Mouse (Mus musculus) neural tube, embryonic 13.5 days (tissue): ENCODE results near the gene Tex11. TPM values are rescaled to one million over a fixed set of nuclear protein-coding genes. Genes with fewer than 3 reads are reported as not detected.

Source experiments
- ATAC-seq: fragments of 200-750 bp; cut with Nextera tagmentation; 2 replicates; pipeline ENCODE4 v1.8.0; 2017; ENCODE audit warnings: low read depth, mild to moderate bottlenecking, moderate TSS enrichment, moderate library complexity
- H3K27ac ChIP-seq: fragments of 300-500 bp; sonication (generic); replicated peaks from 2 replicates; pipeline ENCODE4 v1.5.1; 2015; ENCODE audit warnings: moderate library complexity, mild to moderate bottlenecking, inconsistent platforms
- H3K27me3 ChIP-seq: fragments of 300-500 bp; sonication (generic); 2 replicates; pipeline ENCODE4 v1.6.1; 2015; ENCODE audit warnings: mild to moderate bottlenecking, inconsistent platforms
- H3K36me3 ChIP-seq: fragments of 300-500 bp; sonication (generic); 2 replicates; pipeline ENCODE4 v1.6.1; 2015; ENCODE audit warnings: mild to moderate bottlenecking, inconsistent platforms
- H3K4me1 ChIP-seq: fragments of 300-500 bp; sonication (generic); replicated peaks from 2 replicates; pipeline ENCODE4 v1.6.1; 2015; ENCODE audit warnings: inconsistent platforms
- H3K4me2 ChIP-seq: fragments of 300-500 bp; sonication (generic); 2 replicates; pipeline ENCODE4 v1.6.1; 2015; ENCODE audit warnings: inconsistent platforms, mild to moderate bottlenecking, moderate library complexity
- H3K4me3 ChIP-seq: fragments of 300-500 bp; sonication (generic); 2 replicates; pipeline ENCODE4 v1.5.1; 2015; ENCODE audit warnings: mild to moderate bottlenecking, inconsistent platforms
- H3K9ac ChIP-seq: fragments of 300-500 bp; sonication (generic); 2 replicates; pipeline ENCODE4 v1.6.1; 2015; ENCODE audit warnings: moderate library complexity, mild to moderate bottlenecking, inconsistent platforms
- H3K9me3 ChIP-seq: fragments of 300-500 bp; sonication (generic); 2 replicates; pipeline ENCODE4 v1.6.1; 2016; ENCODE audit warnings: inconsistent platforms
- WGBS: fragments of 180-500 bp; shearing (Covaris S2); methylation state at CpG from one replicate; pipeline ENCODE4 v1.1.7; 2015; 5-methylcytosine and 5-hydroxymethylcytosine counted together
- polyA plus RNA-seq: library from polyadenylated mRNA; unstranded; fragments of >200 nt; fragmentation: Nextera tagmentation; extraction: Ambion mirVana; gene quantifications from 2 replicates; pipeline ENCODE4 v1.2.1, GENCODE M21; 2015

Gene Tex11
- polyA plus RNA-seq, 1 experiment from 2014 or later = not detected

- WGBS = 96% methylated on average over 8 of the region's 8 CpGs
- H3K4me1 ChIP-seq = no peaks in the 10 kb centered on the region
- no peak for ATAC-seq
- H3K4me2 ChIP-seq = no peak overlapping the region
- peaks cover 61% of the 10 kb centered on the region for H3K36me3 ChIP-seq
- H3K27me3 ChIP-seq = no peaks in the 10 kb centered on the region; the same call in 1 of the 2 replicates
- no peak overlapping the region for H3K27ac ChIP-seq
- no peak overlapping the region for H3K4me3 ChIP-seq
- no peak overlapping the region for H3K9ac ChIP-seq
- no peaks in the 10 kb centered on the region for H3K9me3 ChIP-seq
Measured at GRCm38 (mm10) chrX:100814139-100814538, 245.3 kb downstream of the Tex11 start.

GRCm38 (mm10) chrX:100811129-100811528 lies 248.3 kb downstream of the Tex11 start:
- no peaks in the 10 kb centered on the region for H3K4me1 ChIP-seq
- H3K9ac ChIP-seq = no peak overlapping the region
- H3K36me3 ChIP-seq = peaks cover 82% of the 10 kb centered on the region
- no peaks in the 10 kb centered on the region; the same call in 1 of the 2 replicates for H3K27me3 ChIP-seq
- no peak for ATAC-seq
- H3K9me3 ChIP-seq = no peaks in the 10 kb centered on the region
- no peak overlapping the region for H3K4me2 ChIP-seq
- 81% methylated on average over 4 of the region's 4 CpGs for WGBS
- H3K4me3 ChIP-seq = no peak overlapping the region
- no peak overlapping the region for H3K27ac ChIP-seq

- no peak for ATAC-seq
- H3K9ac ChIP-seq = no peak overlapping the region
- H3K27me3 ChIP-seq = no peaks in the 10 kb centered on the region
- no peak overlapping the region for H3K4me3 ChIP-seq
- peaks cover 7% of the 10 kb centered on the region for H3K4me1 ChIP-seq
- peaks cover 24% of the 10 kb centered on the region for H3K36me3 ChIP-seq
- H3K9me3 ChIP-seq = no peaks in the 10 kb centered on the region
- H3K4me2 ChIP-seq = no peak overlapping the region
- H3K27ac ChIP-seq = no peak overlapping the region
- WGBS = 82% methylated on average over 6 of the region's 6 CpGs
Measured at GRCm38 (mm10) chrX:100802034-100802433, 257.4 kb downstream of the Tex11 start.

- H3K9me3 ChIP-seq = no peaks in the 10 kb centered on the region
- peak overlapping the region; percentile 33; the same call in 1 of the 2 replicates for H3K27ac ChIP-seq
- no peaks in the 10 kb centered on the region for H3K27me3 ChIP-seq
- WGBS = 40% methylated on average over 2 of the region's 2 CpGs
- peaks cover 19% of the 10 kb centered on the region for H3K36me3 ChIP-seq
- no peak for ATAC-seq
- H3K4me3 ChIP-seq = no peak overlapping the region
- H3K9ac ChIP-seq = no peak overlapping the region
- H3K4me2 ChIP-seq = no peak overlapping the region
- H3K4me1 ChIP-seq = peaks cover 7% of the 10 kb centered on the region
Measured at GRCm38 (mm10) chrX:100800643-100801042, 258.8 kb downstream of the Tex11 start.

- H3K4me2 ChIP-seq = no peak overlapping the region
- H3K4me1 ChIP-seq = peaks cover 16% of the 10 kb centered on the region
- 70% methylated on average over 7 of the region's 7 CpGs for WGBS
- peaks cover 19% of the 10 kb centered on the region for H3K36me3 ChIP-seq
- no peak for ATAC-seq
- no peak overlapping the region for H3K27ac ChIP-seq
- H3K4me3 ChIP-seq = no peak overlapping the region
- H3K27me3 ChIP-seq = no peaks in the 10 kb centered on the region
- no peaks in the 10 kb centered on the region for H3K9me3 ChIP-seq
- H3K9ac ChIP-seq = no peak overlapping the region
Measured at GRCm38 (mm10) chrX:100797851-100798527, 261.5 kb downstream of the Tex11 start.

GRCm38 (mm10) chrX:100797370-100797769 lies 262.1 kb downstream of the Tex11 start:
- peaks cover 16% of the 10 kb centered on the region for H3K4me1 ChIP-seq
- no peaks in the 10 kb centered on the region for H3K9me3 ChIP-seq
- no peak overlapping the region for H3K9ac ChIP-seq
- ATAC-seq = no peak
- H3K4me2 ChIP-seq = no peak overlapping the region
- peaks cover 19% of the 10 kb centered on the region for H3K36me3 ChIP-seq
- no peaks in the 10 kb centered on the region for H3K27me3 ChIP-seq
- no peak overlapping the region for H3K4me3 ChIP-seq
- no peak overlapping the region for H3K27ac ChIP-seq
- WGBS = 62% methylated on average over 4 of the region's 4 CpGs

GRCm38 (mm10) chrX:100796741-100797090 lies 262.8 kb downstream of the Tex11 start:
- H3K9me3 ChIP-seq = no peaks in the 10 kb centered on the region
- WGBS = 83% methylated on average over 3 of the region's 3 CpGs
- H3K27ac ChIP-seq = no peak overlapping the region
- no peaks in the 10 kb centered on the region for H3K27me3 ChIP-seq
- peaks cover 16% of the 10 kb centered on the region for H3K4me1 ChIP-seq
- no peak overlapping the region for H3K4me3 ChIP-seq
- H3K9ac ChIP-seq = no peak overlapping the region
- H3K4me2 ChIP-seq = no peak overlapping the region
- H3K36me3 ChIP-seq = peaks cover 19% of the 10 kb centered on the region
- no peak for ATAC-seq

GRCm38 (mm10) chrX:100796041-100796740 lies 263.3 kb downstream of the Tex11 start:
- no peak overlapping the region for H3K27ac ChIP-seq
- peaks cover 16% of the 10 kb centered on the region for H3K4me1 ChIP-seq
- WGBS = 77% methylated on average over 6 of the region's 6 CpGs
- no peaks in the 10 kb centered on the region for H3K9me3 ChIP-seq
- ATAC-seq = no peak
- peaks cover 19% of the 10 kb centered on the region for H3K36me3 ChIP-seq
- no peak overlapping the region for H3K4me2 ChIP-seq
- no peaks in the 10 kb centered on the region for H3K27me3 ChIP-seq
- no peak overlapping the region for H3K9ac ChIP-seq
- no peak overlapping the region for H3K4me3 ChIP-seq

GRCm38 (mm10) chrX:100789322-100789721 lies 270.1 kb downstream of the Tex11 start:
- Histone ChIP-seq H3K4me2 (no peak overlapping the region), H3K36me3 (no peaks in the 10 kb centered on the region), H3K4me3 (no peak overlapping the region), H3K4me1 (no peaks in the 10 kb centered on the region), H3K27ac (no peak overlapping the region), H3K9ac (no peak overlapping the region), H3K27me3 (no peaks in the 10 kb centered on the region), H3K9me3 (no peaks in the 10 kb centered on the region)
- no peak for ATAC-seq
- 83% methylated on average over 4 of the region's 4 CpGs for WGBS

Other genes starting within 250 kb of the Tex11 start
- gene Slc7a3, start 26.4 kb upstream of the Tex11 start, polyA plus RNA-seq = 0.98 and 1.1 TPM in 2 replicates
- gene Snx12, start 162.9 kb upstream of the Tex11 start, polyA plus RNA-seq = 50.3 and 61.3 TPM in 2 replicates
- gene Foxo4, start 194.9 kb upstream of the Tex11 start, polyA plus RNA-seq = 1.0 and 1.1 TPM in 2 replicates
- gene Gm614, start 204.3 kb upstream of the Tex11 start, polyA plus RNA-seq = not detected in 2 replicates
- gene Il2rg, start 208.6 kb upstream of the Tex11 start, polyA plus RNA-seq = 6.8 and 7.1 TPM in 2 replicates
- not detected in 2 replicates for gene Gm20489, start 209.4 kb upstream of the Tex11 start, polyA plus RNA-seq
- gene Med12, start 214.4 kb upstream of the Tex11 start, polyA plus RNA-seq = 25.9 and 26.6 TPM in 2 replicates
- gene Nlgn3, start 239.5 kb upstream of the Tex11 start, polyA plus RNA-seq = 59.3 and 63.7 TPM in 2 replicates